Mouse (Mus musculus) heart, adult 2 months (tissue): Measurements from ENCODE around the gene Mgrn1.

Source experiments
- CTCF ChIP-seq: fragments of 200-600 bp; IDR thresholded peaks from 2 replicates; pipeline ENCODE4 v1.8.1; 2022; ENCODE audit warnings: antibody characterized with exemption, mild to moderate bottlenecking, moderate library complexity
- EP300 ChIP-seq: fragments of 200-500 bp; IDR thresholded peaks from 2 replicates; pipeline ENCODE4 v1.6.1; 2011; ENCODE audit warnings: low read depth, low read length, control low read depth; ENCODE audit not compliant: insufficient read depth
- POLR2A ChIP-seq: fragments of 200-500 bp; IDR thresholded peaks from 2 replicates; pipeline ENCODE4 v1.6.1; 2011; ENCODE audit warnings: mild to moderate bottlenecking, low read depth, low read length, control low read depth; ENCODE audit not compliant: insufficient read depth

- 0 out of 2 replicates have a peak, but pooled peaks have one; percentile 9 for TF ChIP-seq CTCF
- 0 out of 2 replicates have a peak, but pooled peaks have one; percentile 45 for TF ChIP-seq EP300
- TF ChIP-seq POLR2A: peak; percentile 60
Measured at GRCm38 (mm10) chr16:4885760-4886689, at the start of gene Mgrn1.
